Mouse (Mus musculus) spleen, adult 2 months (tissue): ENCODE results near the gene Naglu.

ENCODE experiments used
- CTCF ChIP-seq: fragments of 200-500 bp; IDR thresholded peaks from 2 replicates; pipeline ENCODE4 v1.5.1; 2011; ENCODE audit warnings: mild to moderate bottlenecking, inconsistent platforms; ENCODE audit not compliant: insufficient read depth, insufficient read length, insufficient replicate concordance; ENCODE audit errors: extremely low read depth
- POLR2A ChIP-seq: fragments of 200-500 bp; IDR thresholded peaks from 2 replicates; pipeline ENCODE4 v1.6.1; 2011; ENCODE audit warnings: low read depth, low read length, inconsistent platforms

- TF ChIP-seq POLR2A (no peak), CTCF (peak; percentile 83; the same call in 1 of the 2 replicates)
Measured at GRCm38 (mm10) chr11:101066549-101067412, 3.0 kb upstream of the Naglu start.
